Mouse (Mus musculus): ENCODE measurements around the gene Gm26920. TPM values are rescaled to one million over a fixed set of nuclear protein-coding genes. Genes with fewer than 3 reads are reported as not detected.
"Not testable (repeated sequence)": the region's sequence is repeated elsewhere in the genome, so short reads cannot be mapped to it uniquely, and the experiment has no call there.

Gene Gm26920
- under 1 TPM in 1 of 2 experiments, not detected in 1; 0.59 TPM for total RNA-seq (2021)
- long read RNA-seq, experiment 1, partial matches to known transcripts = 0 of 3 reads
- long read RNA-seq, experiment 1, other reads (novel, unspliced or antisense) = 3 of 3 reads
- long read RNA-seq, experiment 2, partial matches to known transcripts = 0 of 3 reads
- long read RNA-seq, experiment 2, other reads (novel, unspliced or antisense) = 3 of 3 reads

DNA sequence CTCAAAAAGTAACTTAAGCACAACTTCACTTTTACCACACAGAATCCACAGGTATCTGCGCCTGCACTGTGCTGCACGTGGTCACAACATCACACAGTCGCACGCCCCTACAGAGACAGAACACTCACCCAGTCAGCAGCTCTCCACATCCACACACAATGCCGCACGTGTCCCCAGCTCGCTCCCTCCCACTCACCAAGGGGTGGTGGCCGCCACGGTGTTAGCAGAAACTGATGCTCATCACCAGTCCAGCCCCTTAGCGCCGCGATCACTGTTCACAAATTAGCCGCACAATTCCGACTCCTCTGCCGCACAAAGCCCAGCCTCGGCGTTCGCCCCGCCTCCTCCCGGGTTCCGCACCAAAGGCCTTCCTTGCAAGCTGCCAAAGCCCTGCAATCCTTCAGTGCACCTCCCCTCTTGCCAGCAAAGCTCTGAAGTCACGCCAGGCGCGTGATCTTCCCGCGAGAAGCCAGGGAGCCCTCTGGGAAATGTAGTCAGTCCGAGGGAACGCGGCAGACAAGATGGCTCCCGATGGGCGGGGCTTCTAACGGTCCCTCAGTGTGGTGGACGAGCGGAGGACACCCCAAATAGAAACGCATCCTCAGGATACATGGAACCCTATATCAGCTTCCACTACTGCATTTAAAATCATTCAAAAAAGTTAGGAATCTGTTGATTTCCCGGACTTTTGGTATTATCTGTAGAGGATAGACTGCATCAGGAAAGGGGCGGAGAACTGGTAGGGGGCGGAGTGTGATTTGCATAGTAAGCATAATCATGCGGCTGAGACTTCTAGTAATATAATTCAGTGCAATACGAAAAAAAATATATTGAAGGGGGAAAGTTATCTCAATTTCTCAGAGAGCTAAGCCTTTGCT lies at the start of gene Gm26920, which contains the start of gene Zfp566:
Gene Gm26920 (minus strand): TSS at position 319 of the 878 bp plus-strand sequence.
Gene Zfp566 (minus strand): TSS at position 436 of the 878 bp plus-strand sequence.
- intact Hi-C loops (cut with DNase I) = no loop called here
- peak; percentile 96 for DNase-seq (ENCODE audit: low spot score in 2 of 2)

- no peak for DNase-seq (ENCODE audit: low spot score in 2 of 2)
- intact Hi-C loops (cut with DNase I) = no loop called here
These were observed 46.6 kb upstream of the Gm26920 start for GRCm38 (mm10) chr7:30136826-30137225.

GRCm38 (mm10) chr7:30132396-30132795 lies 42.2 kb upstream of the Gm26920 start:
- DNase-seq (ENCODE audit: low spot score in 2 of 2) = no peak
- intact Hi-C loops (cut with DNase I) = no loop called here

DNA sequence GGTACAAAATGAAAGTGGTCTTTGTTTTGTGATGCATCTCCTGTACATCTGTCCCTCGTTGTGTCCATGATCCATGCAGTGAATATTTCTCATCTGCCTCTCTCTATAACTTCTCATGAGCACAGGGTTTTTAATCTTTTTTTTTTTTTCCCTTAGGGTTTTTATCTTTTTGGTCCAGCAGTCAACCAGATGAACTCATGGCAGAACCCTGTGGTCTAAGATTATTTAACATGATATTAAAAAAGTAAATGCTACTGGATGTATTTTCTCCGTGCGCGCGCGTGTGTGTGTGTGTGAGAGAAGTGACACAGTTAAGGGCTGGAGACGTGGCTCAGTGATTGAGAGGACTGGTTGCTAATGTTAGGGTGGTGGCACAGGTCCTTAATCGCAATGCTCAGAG lies 39.7 kb upstream of the Gm26920 start:
- intact Hi-C loops (cut with DNase I) = no loop called here
- DNase-seq (ENCODE audit: low spot score in 2 of 2) = no peak

GRCm38 (mm10) chr7:30122188-30122530 lies 31.9 kb upstream of the Gm26920 start:
- intact Hi-C loops (cut with DNase I) = no loop called here
- no peak for DNase-seq (ENCODE audit: low spot score in 2 of 2)

GRCm38 (mm10) chr7:30121308-30122187 lies 31.3 kb upstream of the Gm26920 start, which contains the start of gene Zfp382:
Gene Zfp382, plus strand, starts transcription at chr7:30121942.
- DNase-seq (ENCODE audit: low spot score in 2 of 2) = peak; percentile 89 to 90
- intact Hi-C loops (cut with DNase I) = no loop called here

DNA sequence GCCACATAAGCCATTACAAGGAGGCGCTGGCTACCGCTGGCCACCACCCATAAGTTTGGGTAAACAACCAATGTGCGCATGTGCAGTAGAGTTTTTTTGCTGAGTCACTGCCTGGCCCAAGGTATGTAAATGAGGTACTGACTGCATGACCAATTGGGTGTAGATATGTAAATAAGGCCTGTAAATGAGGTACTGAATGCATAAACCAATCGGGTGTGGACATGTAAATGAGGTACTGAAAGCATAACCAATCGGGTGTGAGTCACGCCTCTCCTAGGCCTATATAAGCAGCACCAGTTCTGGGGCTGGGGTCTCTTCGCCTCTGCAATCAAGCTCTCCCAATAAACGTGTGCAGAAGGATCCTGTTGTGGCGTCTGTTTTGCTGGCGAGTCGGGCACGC lies 27.7 kb upstream of the Gm26920 start:
- intact Hi-C loops (cut with DNase I); DNase-seq (ENCODE audit: low spot score in 2 of 2): not testable (repeated sequence)

- no peak for DNase-seq (ENCODE audit: low spot score in 2 of 2)
- intact Hi-C loops (cut with DNase I) = no loop called here
These were observed 25.9 kb upstream of the Gm26920 start for GRCm38 (mm10) chr7:30116076-30116475.

GRCm38 (mm10) chr7:30099297-30099696 lies 9.1 kb upstream of the Gm26920 start:
- intact Hi-C loops (cut with DNase I) = no loop called here

DNA sequence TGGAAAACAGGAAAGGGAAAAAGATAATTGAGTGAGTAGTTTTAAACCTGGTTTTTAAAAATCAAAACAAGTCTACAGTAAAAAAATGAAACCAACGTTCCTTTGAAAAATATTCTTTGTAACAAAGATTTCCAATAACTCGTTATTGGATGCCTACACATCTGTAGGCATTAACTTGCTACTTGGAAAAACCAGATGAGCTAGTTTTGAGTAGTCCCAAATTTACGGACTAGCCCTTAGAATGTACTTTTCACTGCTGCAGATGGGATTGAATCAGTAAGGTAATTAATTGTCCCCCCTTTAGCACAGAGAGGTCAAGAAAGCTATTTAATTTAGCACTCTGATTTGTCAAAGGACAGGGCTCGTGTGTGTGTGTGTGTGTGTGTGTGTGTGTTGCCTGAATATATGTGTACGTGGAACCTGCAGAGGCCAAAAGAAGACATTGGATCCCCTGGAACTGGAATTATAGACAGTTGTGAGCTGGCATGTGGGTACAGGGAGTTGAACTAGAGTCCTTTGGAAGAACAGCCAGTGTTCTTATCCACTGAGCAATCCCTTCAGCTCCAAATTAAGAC lies 5.4 kb upstream of the Gm26920 start:
- no peak for DNase-seq (ENCODE audit: low spot score in 2 of 2)
- intact Hi-C loops (cut with DNase I) = no loop called here

More at GRCm38 (mm10) chr7:30099297-30099696, 9.1 kb upstream of the Gm26920 start:
- DNase-seq (ENCODE audit: low spot score in 2 of 2) = peak; percentile 86 to 94

DNA sequence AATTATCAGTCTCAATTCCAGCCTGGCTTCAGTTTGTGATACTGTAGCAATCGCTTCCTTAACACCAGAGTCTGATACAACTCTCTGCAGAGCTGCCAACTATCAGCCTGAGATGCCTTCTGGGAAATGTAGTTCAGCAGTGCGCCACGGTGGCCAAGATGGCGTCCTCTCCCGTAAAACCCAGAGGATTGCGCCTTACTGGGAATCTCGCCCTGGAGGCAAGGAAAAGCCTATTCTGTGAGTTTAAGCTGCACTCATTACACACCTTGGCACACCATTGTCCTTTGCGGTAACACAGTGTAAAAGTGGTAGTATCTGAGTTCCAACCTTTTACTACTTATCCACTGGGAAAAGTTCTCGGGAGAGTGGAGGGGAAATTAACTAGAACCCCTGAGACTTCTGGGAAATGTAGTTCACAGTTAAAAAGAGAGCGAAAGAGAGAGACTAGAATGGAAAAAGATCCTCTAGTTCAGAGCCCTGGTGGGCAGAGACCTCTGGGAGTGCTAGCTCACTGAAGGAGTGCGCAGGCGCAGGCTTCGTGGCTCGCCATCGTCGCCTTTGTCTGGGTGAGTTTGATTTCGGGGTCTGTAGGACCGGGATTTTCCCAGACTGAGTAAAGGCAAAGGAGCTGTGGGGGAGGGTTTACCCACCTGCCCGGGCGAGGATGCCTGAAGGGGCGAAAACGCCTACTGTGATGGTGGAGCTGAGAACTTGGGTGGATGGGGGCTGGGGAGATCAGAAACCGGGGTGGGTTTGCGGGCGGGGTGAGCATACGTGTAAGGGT lies 4.6 kb upstream of the Gm26920 start, which contains the start of gene Zfp260:
Gene Zfp260 (plus strand): TSS at position 132 of the 784 bp plus-strand sequence.
- intact Hi-C loops (cut with DNase I) = no loop called here
- DNase-seq (ENCODE audit: low spot score in 2 of 2) = peak; percentile 91 to 94

- no peak for DNase-seq (ENCODE audit: low spot score in 2 of 2)
- intact Hi-C loops (cut with DNase I) = no loop called here
These were observed 3.8 kb upstream of the Gm26920 start for GRCm38 (mm10) chr7:30093918-30094415.

DNA sequence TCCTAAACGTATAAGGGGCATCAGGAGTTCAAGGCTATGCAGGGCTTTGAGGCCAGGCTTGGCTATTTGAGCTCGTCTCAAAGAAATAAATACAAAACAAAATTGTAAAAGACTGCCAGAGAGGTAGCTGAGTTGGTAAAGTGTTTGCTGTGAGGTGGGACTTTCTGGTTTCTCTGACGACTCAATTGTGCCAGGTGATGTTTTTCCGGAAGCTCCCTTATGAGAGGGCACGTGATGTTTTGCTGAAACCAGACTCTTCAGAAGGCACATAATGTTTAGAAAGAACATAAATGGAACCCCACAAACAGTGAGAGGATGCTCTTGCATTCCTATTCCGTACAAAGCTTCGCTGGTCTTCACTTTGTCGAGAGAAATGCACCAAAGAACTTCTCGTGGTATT lies 2.5 kb upstream of the Gm26920 start:
- no peak for DNase-seq (ENCODE audit: low spot score in 2 of 2)
- intact Hi-C loops (cut with DNase I) = no loop called here

- no peak for DNase-seq (ENCODE audit: low spot score in 2 of 2)
These were observed 868 bp upstream of the Gm26920 start for GRCm38 (mm10) chr7:30090970-30091585.

GRCm38 (mm10) chr7:30089405-30089804 lies 805 bp downstream of the Gm26920 start:
- intact Hi-C loops (cut with DNase I) = no loop called here
- no peak for DNase-seq (ENCODE audit: low spot score in 2 of 2)

More at GRCm38 (mm10) chr7:30090970-30091585, 868 bp upstream of the Gm26920 start:
- intact Hi-C loops (cut with DNase I) = no loop called here

DNA sequence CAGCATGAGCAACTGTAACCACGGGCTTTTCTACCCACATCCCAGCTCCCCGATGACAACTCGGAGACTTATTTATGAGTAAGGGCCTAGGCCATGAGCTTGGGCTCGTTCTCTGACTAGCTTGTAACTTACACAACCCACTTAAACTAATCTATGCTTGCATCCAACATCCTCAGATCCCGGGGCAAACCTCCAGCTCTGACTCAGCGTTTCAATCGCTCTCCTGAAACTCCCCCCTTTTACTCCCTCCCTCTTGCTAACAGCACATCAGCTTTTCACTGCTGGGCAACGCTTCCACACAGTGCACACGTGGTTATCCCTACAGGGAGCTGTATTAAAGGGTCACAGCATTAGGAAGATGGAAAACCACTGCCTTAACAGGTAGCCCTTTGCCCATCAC lies 3.7 kb downstream of the Gm26920 start:
- DNase-seq (ENCODE audit: low spot score in 2 of 2) = peak; percentile 39 to 52
- intact Hi-C loops (cut with DNase I) = no loop called here

- intact Hi-C loops (cut with DNase I) = no loop called here
- DNase-seq (ENCODE audit: low spot score in 2 of 2) = peak in 1 of 2 experiments; percentile 81
These were observed 17.8 kb downstream of the Gm26920 start, which contains the start of gene Zfp82 for GRCm38 (mm10) chr7:30072146-30073028. Gene Zfp82, minus strand, starts transcription at chr7:30072900.
